ENCODE assay signal across 8 mouse cellular contexts in genomic region chr1:86007778-86008177, GRCm38 (mm10). TPM values are rescaled to one million over a fixed set of nuclear protein-coding genes. Genes with fewer than 3 reads are reported as not detected.
DNase-seq lines count a peak whose midpoint lies in the region; ATAC-seq lines count a peak whose summit lies in the region.

No protein-coding gene starts in this region.

- peak; percentile 88 for DNase-seq in MN1 (ENCODE audit: low spot score)
- DNase-seq in cerebellum, adult 9-10 months, result peak; percentile 85
- peak; percentile 90 to 92 for DNase-seq in frontal cortex, postnatal 25 days (ENCODE audit: low spot score in 2 of 2)
- DNase-seq in hindbrain, embryonic 14.5 days (ENCODE audit: low spot score), result peak; percentile 97
- peak; percentile 93 to 100 for DNase-seq in layer of hippocampus, postnatal 25 days (ENCODE audit: extremely low spot score in 1 of 2, low spot score in 1 of 2)
- DNase-seq in lung, postnatal 25 days (ENCODE audit: low spot score), result peak; percentile 87
- DNase-seq in retina, postnatal 7 days (ENCODE audit: low read depth, low spot score), result peak; percentile 71
- peak; percentile 69 to 75 for DNase-seq in urinary bladder, adult 18-20 months (ENCODE audit: low spot score in 2 of 2)

- H3K9ac ChIP-seq in hindbrain, embryonic 14.5 days, result no peak overlapping the region

- H3K27me3 ChIP-seq in hindbrain, embryonic 14.5 days (ENCODE audit: control insufficient read depth, insufficient read depth, low read length), result no peaks in the 10 kb centered on the region

- no peaks in the 10 kb centered on the region for H3K9me3 ChIP-seq in hindbrain, embryonic 14.5 days (ENCODE audit: control insufficient read depth, low read length)

- under 1% methylated on average over 7 of the region's 7 CpGs for WGBS in hindbrain, embryonic 14.5 days

- no peak overlapping the region for H3K4me2 ChIP-seq in hindbrain, embryonic 14.5 days (replicated peaks)

- peak; percentile 77; the same call in 1 of the 2 replicates for ATAC-seq in hindbrain, embryonic 14.5 days (ENCODE audit: low FRiP score)

- H3K4me3 ChIP-seq in hindbrain, embryonic 14.5 days (replicated peaks; ENCODE audit: low read length), result no peak overlapping the region

- H3K27ac ChIP-seq in hindbrain, embryonic 14.5 days, result no peak overlapping the region

- H3K4me1 ChIP-seq in hindbrain, embryonic 14.5 days (replicated peaks; ENCODE audit: control insufficient read depth, insufficient read depth, low read length), result no peaks in the 10 kb centered on the region

- no peaks in the 10 kb centered on the region for H3K36me3 ChIP-seq in hindbrain, embryonic 14.5 days (replicated peaks; ENCODE audit: control insufficient read depth, insufficient read depth)

RNA-seq across cellular contexts. Expression of gene Spata3, which starts 8.8 kb away (rescaled TPM):
- polyA plus RNA-seq in hindbrain, embryonic 14.5 days (2014; fragmentation: Nextera tagmentation; extraction: Ambion mirVana), result 0.31 TPM in 2 replicates
- total RNA-seq in layer of hippocampus, postnatal 25 days (2021), result 1 to 10 TPM; 1.0 to 1.2 TPM

RNA-seq across cellular contexts. Expression of gene 2810459M11Rik, which starts 37.9 kb away (rescaled TPM):
- polyA plus RNA-seq in hindbrain, embryonic 14.5 days (2014; fragmentation: Nextera tagmentation; extraction: Ambion mirVana), result 8.6 and 12.7 TPM in 2 replicates
- 10 to 100 TPM; 10.2 to 14.4 TPM for total RNA-seq in layer of hippocampus, postnatal 25 days (2021)

RNA-seq across cellular contexts. Expression of gene Gpr55, which starts 47.0 kb away (rescaled TPM):
- 0.09 and 0.13 TPM in 2 replicates for polyA plus RNA-seq in hindbrain, embryonic 14.5 days (2014; fragmentation: Nextera tagmentation; extraction: Ambion mirVana)
- under 1 TPM in 1 of 2 experiments, not detected in 1; 0.12 TPM for total RNA-seq in layer of hippocampus, postnatal 25 days (2021)

RNA-seq across cellular contexts. Expression of gene Psmd1, which starts 56.4 kb away (rescaled TPM):
- 194 and 211 TPM in 2 replicates for polyA plus RNA-seq in hindbrain, embryonic 14.5 days (2014; fragmentation: Nextera tagmentation; extraction: Ambion mirVana)
- 100 to 1,000 TPM in 1 of 2 experiments, 10 to 100 TPM in 1; 97.9 to 109 TPM for total RNA-seq in layer of hippocampus, postnatal 25 days (2021)
